Mouse (Mus musculus) kidney, adult 9 months (tissue): ENCODE measurements at regions not wholly inside any gene's neighbourhood (a gene's known extent, or its start where the extent isn't known, plus 50 kb on each side); places are given as distances from the start of the nearest gene placed in this dataset.

Source experiments
- DNase-seq: peaks from one replicate; pipeline ENCODE4 v3.0.0; 2022

GRCm38 (mm10) chr10:99419532-99419931 is 156.5 kb downstream of the Dusp6 start:
- no peak for DNase-seq

GRCm38 (mm10) chr10:99423406-99423805 is 160.4 kb downstream of the Dusp6 start:
- peak; percentile 55 for DNase-seq

GRCm38 (mm10) chr10:99425265-99425664 is 162.2 kb downstream of the Dusp6 start:
- DNase-seq, result no peak

- DNase-seq, result no peak
Observed at GRCm38 (mm10) chr10:99430175-99430574, 167.1 kb downstream of the Dusp6 start.

- no peak for DNase-seq
Observed at GRCm38 (mm10) chr10:99430669-99431561, 167.9 kb downstream of the Dusp6 start.

GRCm38 (mm10) chr10:99437060-99437459 is 174.0 kb downstream of the Dusp6 start:
- no peak for DNase-seq

GRCm38 (mm10) chr10:99440169-99440568 is 177.1 kb downstream of the Dusp6 start:
- no peak for DNase-seq

GRCm38 (mm10) chr10:99441014-99441413 is 178.0 kb downstream of the Dusp6 start:
- peak; percentile 71 for DNase-seq

GRCm38 (mm10) chr10:99441931-99442330 is 178.9 kb downstream of the Dusp6 start:
- peak; percentile 18 for DNase-seq

- no peak for DNase-seq
Observed at GRCm38 (mm10) chr10:99443453-99444170, 180.6 kb downstream of the Dusp6 start.

GRCm38 (mm10) chr10:99450714-99451625 is 187.9 kb downstream of the Dusp6 start:
- no peak for DNase-seq

GRCm38 (mm10) chr10:99451639-99452417 is 188.8 kb downstream of the Dusp6 start:
- DNase-seq, result no peak

GRCm38 (mm10) chr10:99456180-99456579 is 193.1 kb downstream of the Dusp6 start:
- no peak for DNase-seq

GRCm38 (mm10) chr10:99458047-99458446 is 195.0 kb downstream of the Dusp6 start:
- peak; percentile 46 for DNase-seq

GRCm38 (mm10) chr10:99459171-99459660 is 196.2 kb downstream of the Dusp6 start:
- no peak for DNase-seq

- DNase-seq, result peak; percentile 47
Observed at GRCm38 (mm10) chr10:99459823-99460361, 196.9 kb downstream of the Dusp6 start.

- DNase-seq, result peak; percentile 35
Observed at GRCm38 (mm10) chr10:99460847-99461445, 197.9 kb downstream of the Dusp6 start.

GRCm38 (mm10) chr10:99461446-99461966 is 198.5 kb downstream of the Dusp6 start:
- DNase-seq, result peak; percentile 48

GRCm38 (mm10) chr10:99466695-99467094 is 203.7 kb downstream of the Dusp6 start:
- no peak for DNase-seq

- peak; percentile 42 for DNase-seq
Observed at GRCm38 (mm10) chr10:99467319-99467842, 204.3 kb downstream of the Dusp6 start.

- no peak for DNase-seq
Observed at GRCm38 (mm10) chr10:99468971-99469370, 205.9 kb downstream of the Dusp6 start.
